Mouse (Mus musculus) cerebellum, postnatal 14 days (tissue): ENCODE data around the gene Adcy9.

Source experiments
- DNase-seq, 2 experiments: peaks; one replicate each; pipeline ENCODE4 v3.0.0; 2021; ENCODE audit warnings: mixed read lengths in 2 of 2

Adcy9 gene

DNA sequence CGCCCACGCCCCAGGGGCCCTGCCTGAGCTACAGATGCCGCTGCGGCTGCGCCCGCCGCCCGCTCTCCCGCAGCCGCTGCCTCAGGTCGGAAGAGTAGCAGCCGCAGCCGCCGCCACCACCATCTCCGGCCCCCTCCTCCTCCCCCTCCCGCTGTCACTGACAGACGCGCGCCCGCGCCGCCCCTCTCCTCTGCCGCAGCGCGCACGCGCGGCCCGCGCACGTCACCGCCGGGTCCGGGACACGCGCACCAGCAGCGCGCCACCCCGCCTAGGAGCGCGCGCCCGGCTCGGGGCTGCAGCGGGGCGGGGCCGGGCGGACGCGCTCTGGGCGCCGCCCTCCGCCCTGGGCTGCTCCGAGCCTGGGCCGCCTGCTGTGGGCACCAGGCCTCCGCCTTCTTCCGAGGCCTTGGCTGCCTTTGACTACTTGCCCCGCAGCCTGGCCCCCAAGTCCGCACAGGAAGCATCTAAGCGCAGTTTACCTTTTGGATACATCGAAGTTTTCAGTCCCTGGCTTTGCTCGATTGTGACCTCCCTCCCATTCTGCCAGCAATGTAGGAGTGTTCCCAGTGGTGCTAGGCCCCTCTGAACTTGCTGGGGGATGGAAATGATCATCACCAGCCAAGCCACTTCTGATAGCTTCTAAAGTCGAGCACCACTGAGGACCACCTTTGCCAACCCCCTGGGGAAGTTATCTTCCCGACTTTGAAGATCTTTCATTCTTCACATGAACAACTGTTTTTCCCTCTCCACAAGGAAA is at the start of gene Adcy9:
Gene Adcy9 (minus strand): TSS at position 201 of the 757 bp plus-strand sequence.
- peak; percentile 94 to 97 for DNase-seq

DNA sequence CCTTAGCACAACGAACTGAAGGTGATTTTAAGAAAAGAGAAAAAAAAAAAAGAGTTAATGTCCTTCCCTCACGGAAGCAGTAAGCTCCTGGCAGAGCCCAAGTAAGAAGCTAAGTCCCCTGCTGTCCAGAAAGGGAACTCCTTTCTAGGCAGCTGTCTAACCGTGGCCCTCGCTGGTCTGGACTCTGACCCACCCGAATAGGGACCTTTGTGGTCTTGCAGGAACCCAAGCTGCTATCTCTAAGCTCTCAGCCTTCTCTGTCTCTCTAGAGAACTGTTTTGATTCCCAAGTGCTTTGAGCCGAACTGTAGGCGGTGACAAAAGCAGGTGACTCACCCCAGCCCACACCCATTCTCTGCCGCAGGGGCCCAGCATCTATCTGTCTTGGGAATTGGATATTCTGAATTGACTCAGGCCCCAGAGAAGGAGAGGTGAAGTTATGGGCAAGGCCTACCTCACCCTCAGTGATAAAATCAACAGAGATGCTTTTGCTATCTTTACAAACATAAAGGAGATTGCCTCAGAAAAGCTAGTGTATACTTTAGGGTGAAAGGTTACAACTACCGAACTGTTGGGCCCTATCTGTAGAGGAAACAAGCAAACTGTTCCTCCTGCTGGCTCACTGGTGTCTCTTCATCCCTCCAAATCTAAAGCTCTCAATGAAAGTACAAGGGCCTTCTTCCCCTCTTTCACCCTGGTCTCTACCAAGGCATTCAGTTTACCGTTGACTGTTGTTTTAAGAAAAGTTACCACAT is 49.5 kb upstream of the Adcy9 start:
- no peak for DNase-seq

DNA sequence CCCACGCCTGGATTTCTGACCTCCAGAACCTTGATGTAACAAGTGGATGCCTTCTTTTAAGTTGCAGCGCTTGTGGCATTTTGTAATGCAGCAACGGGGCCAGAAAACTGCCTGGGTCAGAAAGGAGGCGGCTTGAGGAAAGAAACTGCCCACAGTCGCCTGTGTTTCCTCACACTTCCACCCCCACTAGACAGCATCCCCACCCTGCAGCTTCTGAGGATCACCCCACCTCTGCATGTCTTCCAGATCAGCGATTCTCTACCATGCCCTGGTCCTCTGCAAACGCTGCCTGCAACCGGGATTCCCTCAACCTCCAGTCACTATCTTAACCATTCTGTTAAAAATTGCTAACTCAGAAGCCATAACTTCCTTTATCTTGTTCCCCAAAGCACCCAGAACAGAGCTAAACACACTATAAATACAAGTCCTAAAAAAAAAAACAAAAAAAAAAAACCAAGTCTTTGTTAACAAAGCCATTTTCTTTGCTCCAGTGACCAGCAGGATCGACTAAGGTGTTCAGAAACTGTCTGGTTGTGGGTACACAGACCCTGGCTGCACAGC is 44.3 kb upstream of the Adcy9 start:
- DNase-seq: no peak

DNA sequence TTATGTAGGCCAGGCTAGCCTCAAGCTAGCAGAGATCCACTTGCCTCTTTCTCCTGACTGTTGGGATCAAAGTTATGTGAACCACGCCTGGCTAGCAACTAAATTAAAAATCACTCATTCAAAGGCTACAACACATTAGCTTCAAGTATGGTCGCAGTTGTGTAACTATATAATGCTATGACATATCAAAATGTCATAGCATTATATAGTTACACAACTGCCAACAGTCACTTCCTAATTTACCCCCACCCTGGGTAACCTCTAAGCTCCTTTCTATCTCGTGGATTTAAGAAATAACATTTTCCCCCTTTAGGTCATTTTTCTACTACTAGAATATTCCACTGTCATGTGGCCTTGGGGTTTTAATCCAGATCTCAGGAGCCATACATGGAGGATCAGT is 37.6 kb upstream of the Adcy9 start:
- DNase-seq: no peak

DNA sequence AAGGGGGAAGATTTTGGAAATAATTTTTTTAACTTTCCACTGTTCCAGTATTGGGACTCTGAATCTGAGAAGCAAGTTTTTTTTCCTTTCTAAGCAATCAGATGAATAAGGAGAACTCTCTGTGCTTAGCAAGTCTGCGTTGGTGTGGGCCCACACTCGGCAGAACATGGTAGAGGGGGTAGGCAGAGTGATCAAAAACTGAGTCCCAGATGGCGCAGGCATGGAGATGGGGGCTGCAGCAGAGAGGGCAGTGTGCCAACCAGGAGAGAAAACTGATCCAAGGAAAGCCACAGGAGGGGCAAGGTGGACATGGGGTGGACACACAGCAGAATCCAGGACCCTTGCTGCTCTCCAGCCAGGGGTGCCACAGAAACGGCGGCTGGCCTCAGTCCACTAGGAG is 36.1 kb upstream of the Adcy9 start:
- peak; percentile 32 to 38 for DNase-seq

DNA sequence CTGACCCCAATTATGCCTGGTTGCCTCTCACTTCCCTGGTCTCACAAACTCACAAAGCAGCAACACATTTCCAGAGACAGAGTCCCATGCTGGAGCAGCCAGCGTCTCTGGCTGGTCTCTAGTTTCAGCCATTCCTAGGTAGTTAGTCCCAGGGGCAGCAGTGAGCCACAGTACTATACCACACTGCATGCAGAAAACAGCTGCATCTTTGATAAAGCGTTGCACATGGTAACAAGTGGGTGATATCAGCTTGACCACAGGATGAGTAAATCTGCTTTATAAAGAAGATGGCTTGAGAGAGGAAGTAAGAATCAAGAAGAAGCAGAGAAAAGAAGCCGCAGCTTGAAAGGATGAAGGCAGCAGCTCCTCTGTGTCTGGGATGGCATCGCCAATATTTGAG is 35.4 kb upstream of the Adcy9 start:
- no peak for DNase-seq

DNA sequence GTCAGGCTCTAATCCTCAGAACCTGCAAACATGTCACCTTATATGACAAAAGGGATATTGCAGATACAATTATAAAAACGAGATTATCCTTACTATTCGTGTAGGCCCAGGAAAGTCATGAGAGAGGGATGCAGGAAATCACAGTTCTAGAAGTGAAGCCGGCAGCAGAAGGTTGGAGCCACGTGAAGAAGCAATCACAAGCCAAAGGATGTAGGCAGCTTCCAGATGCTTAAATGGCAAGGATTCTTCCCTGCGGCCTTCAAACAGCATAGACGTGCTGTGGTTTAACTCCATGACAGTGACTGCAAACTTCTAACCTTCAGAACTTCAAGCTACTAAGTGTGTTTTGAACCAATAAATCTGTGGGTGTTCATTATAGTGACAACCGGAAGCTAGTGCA is 34.3 kb upstream of the Adcy9 start:
- DNase-seq: no peak

DNA sequence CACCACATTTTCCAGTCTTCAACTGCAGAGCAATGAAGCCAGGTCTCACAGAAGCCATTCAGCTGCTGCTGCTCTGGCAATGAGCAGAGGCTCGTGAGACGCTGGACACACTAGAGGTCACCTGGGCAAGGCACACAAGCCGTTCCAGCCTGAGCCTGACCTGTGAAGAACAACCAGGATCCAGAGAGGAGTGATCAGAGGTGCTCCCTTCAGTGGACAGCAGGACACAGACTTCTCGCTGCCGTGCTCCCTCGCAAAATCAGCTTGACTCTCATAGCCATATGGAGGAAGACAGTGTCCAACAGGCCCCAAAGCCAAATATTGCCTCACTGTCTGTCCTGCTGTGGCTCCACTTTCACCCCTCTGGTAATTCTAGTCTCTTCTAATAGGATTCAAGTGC is 29.1 kb upstream of the Adcy9 start:
- peak in 1 of 2 experiments; percentile 18 for DNase-seq

DNA sequence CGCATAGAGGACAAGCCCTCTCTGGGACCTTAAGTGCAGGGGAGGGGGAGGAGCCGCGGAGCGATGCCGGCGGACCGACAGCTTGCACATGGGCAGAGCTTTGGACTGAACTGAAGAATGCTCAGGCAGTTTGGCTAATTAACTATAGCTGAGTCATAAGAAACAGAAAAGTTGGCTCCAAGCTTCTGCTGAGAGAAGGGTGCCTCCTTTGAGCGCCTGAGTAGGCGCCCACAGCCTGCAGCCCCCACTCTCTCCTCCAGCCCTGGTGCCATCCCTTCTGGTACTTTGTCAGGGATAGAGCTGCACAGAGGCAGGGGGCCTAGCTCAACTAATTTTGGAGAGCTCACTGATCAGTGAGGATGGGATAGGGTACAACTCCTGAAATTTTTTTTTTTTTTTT is 27.9 kb upstream of the Adcy9 start:
- no peak for DNase-seq

DNA sequence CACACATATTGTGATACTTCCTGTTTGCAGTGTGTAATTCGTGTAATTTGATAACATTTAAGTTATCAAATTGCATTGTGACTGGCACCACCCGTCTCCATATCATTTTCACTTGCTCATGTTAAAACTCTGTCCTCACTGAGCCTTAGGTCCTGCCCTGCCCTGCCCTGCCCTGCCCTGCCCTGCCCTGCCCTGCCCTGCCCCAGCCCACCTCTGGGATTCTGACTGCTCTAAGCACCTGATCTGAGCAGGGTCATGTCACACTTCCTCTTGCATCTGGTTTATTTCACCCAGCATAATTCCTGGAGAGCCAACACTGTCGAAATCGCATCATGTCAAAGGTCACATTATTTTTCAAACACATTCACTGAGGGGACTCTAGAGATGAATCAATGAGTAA is 26.1 kb upstream of the Adcy9 start:
- DNase-seq: no peak

DNA sequence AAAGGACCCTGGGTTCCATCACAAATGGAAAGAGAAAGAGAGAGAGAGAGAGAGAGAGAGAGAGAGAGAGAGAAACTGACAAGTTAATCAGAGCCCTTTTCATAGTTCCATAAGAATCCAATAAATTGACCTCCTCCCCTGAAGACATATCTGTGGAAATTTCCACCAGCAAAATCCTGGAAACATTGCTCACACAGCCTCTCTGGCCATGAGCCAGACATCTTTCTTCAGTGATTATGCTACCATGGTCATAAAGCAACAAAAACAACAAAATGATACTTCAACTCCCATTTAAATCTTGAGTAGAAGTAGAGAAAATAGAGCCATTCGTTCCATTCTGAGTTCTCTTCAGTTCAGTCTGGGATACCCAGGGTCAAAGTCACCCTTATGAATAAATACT is 24.1 kb upstream of the Adcy9 start:
- no peak for DNase-seq

DNA sequence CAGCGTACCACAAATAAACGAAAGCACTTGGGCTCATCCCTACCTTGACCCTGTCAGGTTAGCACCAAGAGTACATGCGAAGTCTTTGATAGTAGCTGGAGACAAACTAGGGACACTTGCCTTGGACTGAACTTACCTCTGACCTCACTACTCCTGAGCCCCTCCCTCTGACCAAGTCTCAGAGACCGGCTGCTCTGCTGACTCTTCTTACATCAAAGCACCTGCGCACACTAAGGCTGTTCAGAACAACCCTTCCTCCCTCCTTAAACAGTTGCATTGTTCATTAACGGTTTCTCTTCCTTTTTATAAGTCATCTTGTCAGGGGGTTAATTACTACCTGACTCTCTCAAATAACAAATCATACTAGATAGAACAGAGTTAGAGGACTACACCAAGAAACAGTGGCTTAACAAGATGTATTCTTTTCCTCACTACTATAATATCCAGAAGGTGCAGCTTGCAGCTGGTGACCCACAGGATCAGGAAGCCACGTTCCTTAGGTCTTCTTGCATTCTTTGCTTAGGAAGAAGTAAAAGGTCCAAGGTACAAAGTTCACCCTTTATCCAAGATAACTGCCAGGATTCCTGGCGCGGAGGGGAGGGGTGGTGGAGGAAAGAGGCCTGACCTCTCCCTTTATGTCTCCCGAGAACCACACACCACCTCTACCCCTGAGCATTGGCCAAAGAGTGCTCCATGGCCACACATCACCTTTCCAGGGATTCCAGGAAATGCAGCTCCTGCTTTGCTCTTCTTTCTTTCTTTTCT is 19.2 kb upstream of the Adcy9 start:
- no peak for DNase-seq

DNA sequence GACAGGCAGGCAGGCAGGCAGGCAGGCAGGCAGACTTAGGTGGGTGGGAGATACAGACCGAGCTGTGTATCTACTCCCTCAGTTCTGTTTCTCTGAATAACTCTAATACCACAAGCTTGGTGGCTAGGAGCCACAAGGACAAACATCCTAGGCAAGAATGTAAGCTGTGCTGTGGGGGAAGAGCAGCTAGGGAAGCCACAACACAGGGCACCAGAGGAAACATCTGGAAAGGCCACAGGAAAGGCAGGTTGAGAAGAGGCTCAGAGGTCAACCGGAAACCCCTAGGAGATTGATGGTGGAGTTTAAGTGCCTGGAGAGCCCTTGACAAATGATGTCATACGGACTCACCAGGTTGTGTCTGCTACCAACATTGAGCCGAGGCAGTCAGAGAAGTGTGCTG is 16.4 kb upstream of the Adcy9 start:
- DNase-seq: no peak

DNA sequence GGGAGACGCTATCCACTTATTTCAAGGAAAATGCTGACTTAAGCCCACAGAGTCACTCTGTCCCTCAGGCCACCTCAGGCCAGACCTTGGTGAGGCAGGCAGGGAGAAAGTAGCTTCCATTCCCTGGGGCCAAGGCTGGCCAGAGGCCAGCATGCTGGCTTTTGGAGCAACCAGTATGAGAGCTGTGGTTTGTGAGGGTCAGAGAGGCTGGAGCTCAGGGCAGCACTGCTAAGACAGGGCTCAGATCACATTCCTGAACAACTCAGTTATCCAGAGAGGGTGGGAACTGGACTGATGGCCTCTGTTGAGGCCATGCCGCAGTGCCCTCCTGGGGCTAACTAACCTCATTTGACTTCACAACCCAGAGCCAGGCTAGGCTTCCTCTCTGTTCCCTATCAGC is 15.1 kb upstream of the Adcy9 start:
- DNase-seq: no peak

DNA sequence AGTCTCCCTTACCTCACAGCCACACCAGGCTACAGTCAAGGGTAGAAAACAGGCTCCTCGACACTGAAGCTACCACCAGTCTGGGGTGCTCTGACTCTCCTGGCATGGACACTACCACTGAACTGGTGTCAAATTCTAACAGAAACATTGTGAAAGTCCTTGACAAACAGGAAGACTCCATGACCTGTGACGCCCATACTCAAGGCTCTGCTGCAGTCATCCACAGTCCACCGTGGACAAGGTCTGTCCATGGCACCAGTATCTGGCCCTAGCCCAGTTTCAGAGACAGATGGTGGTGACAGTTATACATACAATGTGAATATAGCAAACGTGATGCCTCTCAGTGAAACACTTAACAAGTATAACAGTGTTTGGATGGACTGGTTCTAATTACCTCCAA is 11.5 kb upstream of the Adcy9 start:
- DNase-seq: no peak

DNA sequence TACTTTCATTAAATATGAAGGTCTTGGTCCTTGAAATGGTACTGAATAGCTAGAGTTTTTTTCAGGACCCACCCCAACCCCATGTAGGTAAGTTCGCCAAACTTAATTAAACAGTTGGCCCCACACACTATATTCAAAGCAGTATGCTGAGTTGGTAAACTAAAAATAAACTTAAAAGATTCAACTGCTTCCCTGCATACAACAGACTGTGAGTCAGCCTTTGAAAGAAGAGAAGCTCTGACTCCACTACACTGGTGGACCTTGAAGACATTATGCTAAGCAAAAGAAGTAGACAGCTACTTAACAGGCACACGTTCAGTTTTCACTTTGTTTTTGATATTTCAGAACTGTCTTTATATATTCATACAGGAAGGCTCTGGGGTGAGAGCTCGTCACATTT is 10.7 kb upstream of the Adcy9 start:
- DNase-seq: no peak

DNA sequence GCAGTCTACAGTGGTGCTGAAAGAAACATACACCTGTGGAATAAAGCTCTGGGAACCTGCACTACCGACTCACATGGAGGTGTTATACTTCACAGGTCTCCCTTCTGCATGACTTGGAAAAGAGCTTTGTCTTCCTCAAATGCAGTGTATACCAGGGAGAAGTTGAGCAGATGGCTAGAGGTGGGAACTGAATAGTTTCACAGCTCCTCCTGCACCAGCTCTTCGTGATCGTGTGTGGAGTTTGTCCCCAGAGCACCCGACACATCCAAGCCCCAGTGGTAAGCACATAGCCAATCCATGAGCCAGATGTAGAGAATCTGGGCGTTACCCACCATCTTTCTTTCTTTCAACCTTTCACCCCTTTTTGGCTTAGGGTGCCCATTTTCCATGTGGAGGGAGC is 9.9 kb upstream of the Adcy9 start:
- DNase-seq: no peak

DNA sequence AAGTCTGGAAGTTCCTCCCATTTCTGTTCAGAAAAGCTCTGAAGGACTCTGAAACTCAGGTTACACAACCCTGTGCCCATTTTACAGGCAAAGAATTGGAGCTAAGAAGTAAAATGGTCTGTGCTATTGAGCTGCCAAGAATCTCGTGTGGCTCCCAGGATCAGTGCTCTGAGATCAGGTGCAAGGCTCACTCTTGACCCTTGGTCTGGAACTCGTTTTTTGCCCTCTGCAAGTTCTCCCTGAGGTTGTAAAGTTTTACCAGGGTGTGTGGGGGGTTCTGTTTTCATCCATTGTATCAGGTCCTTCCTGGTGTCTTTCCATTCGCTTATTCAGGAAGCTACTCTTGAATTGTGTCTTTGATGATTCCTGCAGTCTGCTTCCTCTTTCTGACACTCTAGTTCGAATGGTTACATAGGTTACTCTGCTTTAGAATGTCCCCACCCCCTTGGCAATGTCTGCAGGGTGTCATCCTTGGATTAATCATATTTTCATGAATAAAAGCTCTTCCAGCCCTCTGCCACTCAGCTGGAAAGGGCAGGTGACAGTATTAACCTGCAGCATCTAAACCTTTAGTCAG is 5.4 kb upstream of the Adcy9 start:
- DNase-seq: no peak

DNA sequence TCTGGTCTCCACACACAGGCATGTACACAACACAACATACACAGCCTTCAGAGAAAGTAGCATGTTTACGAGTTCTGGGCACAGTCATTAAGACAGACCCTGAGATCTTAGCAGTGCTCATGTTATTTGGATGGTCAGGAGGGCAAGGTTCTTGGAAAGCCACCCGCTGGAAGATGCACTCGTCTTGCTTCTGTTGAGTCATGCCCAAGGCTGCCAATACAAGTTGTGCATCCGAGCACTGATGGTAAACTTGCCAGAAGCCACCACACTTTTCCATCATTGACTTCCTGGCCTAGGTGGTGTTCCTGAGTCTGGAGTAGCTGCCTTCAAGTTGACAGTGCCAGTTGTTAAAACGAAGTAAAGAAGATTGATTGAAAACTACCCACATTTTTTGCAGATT is 3.3 kb upstream of the Adcy9 start:
- no peak for DNase-seq

DNA sequence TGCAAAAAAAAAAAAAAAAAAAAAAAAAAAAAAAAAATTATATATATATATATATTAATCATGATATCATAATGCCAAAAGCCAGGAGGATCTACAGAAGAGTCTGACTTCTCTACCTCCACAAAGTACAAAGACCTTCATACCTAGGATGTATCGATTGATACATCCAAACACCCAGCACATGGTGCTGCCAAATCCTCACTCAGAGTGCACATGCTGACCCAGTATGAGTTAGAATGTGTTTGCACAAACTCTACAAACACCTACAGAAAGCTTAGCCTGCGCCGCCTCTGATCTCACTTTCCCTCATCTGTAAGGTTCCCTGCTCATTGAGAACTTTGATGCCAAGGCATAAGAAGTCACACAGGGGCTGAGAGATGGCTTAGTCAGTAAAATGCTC is 2.7 kb upstream of the Adcy9 start:
- no peak for DNase-seq

DNA sequence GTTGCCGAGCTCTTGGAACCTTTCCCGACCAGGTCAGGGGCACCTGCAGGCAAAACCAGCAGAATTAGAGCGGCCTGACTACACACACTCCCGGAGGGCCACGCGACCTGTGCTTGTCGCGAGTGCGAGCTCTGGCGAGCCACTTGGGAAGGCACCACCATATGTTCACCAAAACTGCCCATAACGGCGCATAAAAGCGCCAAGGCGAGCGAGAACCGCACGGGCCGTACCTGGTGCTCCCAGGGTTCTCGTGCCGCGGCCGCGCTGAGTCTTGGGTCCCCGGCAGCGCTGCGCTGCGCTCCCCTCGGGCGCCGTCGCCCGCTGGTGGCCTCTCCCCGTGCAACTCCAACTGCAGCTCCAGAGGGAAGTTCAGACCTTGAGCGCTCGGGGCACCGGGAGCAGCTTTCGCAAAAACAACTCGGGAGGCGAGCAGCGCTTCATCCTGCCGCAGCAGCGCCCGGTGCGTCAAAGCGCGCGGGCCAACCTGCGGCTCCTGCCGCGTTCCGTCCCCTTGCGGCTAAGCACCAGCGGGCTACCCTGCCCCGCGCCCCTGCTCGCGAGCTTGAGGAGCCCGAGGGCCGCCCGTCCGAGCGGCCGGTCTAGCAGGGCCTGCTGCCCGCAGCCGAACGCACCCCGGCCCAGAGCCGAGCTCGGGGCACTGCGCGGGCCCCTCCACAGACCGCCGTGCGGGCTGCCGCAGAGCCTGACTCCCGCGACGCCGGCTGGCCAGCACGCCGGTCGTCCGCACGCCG is 576 bp downstream of the Adcy9 start:
- peak; percentile 71 to 75 for DNase-seq
